Mouse (Mus musculus): Measurements from ENCODE around the gene Sult5a1. TPM values are rescaled to one million over a fixed set of nuclear protein-coding genes. Genes with fewer than 3 reads are reported as not detected.
A peak's percentile ranks its signal among the peaks of the same experiment; 100 is the strongest.
"Not testable (repeated sequence)": the region's sequence is repeated elsewhere in the genome, so short reads cannot be mapped to it uniquely, and the experiment has no call there.

Gene Sult5a1
- 1 to 10 TPM; 2.8 to 3.0 TPM for total RNA-seq (2021)
- long read RNA-seq, experiment 1, partial matches to known transcripts: 1 of 3 reads
- long read RNA-seq, experiment 1, other reads (novel, unspliced or antisense): 0 of 3 reads
- long read RNA-seq, experiment 2: 0 reads

- no peak for DNase-seq
- intact Hi-C loops (cut with DNase I): loop anchor here (2.0 kb wide), 1 partner anchor 51 kb away; no protein-coding TSS in a partner anchor
These were observed at the start of gene Sult5a1 for GRCm38 (mm10) chr8:123157888-123158465. Gene Sult5a1, minus strand, starts transcription at chr8:123158315.

GRCm38 (mm10) chr8:123203571-123203970 lies 45.5 kb upstream of the Sult5a1 start:
- DNase-seq: no peak
- intact Hi-C loops (cut with DNase I): no loop called here

DNA sequence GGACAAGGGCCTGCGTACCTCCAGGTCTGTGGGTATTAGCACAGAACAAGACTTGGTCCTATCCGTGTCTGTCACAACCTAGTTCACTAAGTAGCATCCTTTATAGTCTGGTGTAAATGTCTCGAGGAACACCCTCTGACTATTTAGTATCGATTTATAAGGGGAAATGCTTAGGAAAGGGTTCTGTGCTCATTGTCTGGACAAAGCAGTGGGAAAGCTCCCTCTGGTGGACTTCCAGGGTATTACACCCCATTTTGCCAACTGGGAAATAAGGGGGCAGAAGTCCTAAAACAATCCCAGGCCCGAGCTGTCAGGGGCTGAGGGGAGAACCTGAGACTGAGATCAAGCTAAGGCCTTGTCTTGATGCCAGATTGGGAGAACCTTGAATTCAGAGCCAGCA lies 44.2 kb upstream of the Sult5a1 start:
- peak in 1 of 2 experiments; percentile 58 for DNase-seq
- intact Hi-C loops (cut with DNase I): no loop called here

- intact Hi-C loops (cut with DNase I): loop anchor here (2.0 kb wide), 1 partner anchor 91 kb away; no protein-coding TSS in a partner anchor
- DNase-seq: no peak
These were observed 41.7 kb upstream of the Sult5a1 start for GRCm38 (mm10) chr8:123199864-123200263.

DNA sequence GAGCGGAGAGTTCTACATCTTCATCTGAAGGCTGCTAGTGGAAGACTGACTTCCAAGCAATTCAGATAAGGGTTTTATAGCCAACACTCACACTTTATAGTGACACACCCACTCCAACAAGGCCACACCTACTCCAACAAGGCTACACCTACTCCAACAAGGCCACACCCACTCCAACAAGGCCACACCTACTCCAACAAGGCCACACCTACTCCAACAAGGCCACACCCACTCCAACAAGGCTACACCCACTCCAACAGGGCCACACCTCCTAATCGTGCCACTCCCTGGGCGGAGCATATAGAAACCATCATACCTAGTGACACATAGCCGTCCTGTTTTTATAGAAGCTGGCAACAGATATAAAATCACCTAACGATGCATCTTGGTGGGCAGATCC lies 38.9 kb upstream of the Sult5a1 start:
- intact Hi-C loops (cut with DNase I): not testable (repeated sequence)

DNA sequence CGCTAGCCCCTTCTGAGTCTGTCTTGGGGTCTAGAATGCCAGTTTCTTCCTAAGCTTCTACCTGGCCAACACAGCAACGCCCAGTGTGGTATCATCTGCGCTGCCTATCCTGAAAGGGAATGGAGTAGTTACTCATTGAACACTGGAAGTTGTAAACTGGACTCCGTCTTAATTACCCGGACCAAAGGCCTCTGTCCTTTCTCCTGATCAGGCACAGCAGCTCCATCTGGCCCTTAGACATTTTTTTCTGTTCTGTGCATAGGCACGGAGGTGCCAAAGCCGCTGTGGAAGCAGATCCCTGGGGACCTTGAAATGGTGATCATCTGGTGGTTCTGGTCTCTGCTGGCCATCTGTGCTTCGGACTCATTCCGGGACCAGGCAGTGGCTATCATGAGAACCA lies 35.7 kb upstream of the Sult5a1 start:
- DNase-seq: no peak
- intact Hi-C loops (cut with DNase I): no loop called here

More for the DNA sequence above, 38.9 kb upstream of the Sult5a1 start:
- not testable (repeated sequence) for DNase-seq

- peak in 1 of 2 experiments; percentile 2 for DNase-seq
- intact Hi-C loops (cut with DNase I): no loop called here
These were observed 33.8 kb upstream of the Sult5a1 start for GRCm38 (mm10) chr8:123191908-123192307.

DNA sequence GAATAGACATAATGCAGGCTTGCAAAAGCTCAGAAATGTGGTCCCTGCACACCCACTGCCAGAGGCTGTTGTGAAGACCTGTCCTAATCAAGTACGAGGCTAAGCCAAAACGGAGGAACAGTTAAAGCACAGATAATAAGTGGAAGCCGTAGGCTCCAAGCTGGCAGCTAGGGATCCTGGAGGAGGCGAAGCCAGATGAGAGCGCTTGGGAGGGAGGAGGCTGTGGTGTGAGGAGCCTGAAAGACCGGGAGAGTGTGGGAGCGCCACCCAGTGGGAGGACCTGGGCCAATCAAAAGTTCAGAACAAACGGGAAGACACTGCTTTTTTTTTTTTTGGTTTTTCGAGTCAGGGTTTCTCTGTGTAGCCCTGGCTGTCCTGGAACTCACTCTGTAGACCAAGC lies 32.6 kb upstream of the Sult5a1 start:
- intact Hi-C loops (cut with DNase I): no loop called here
- peak; percentile 72 to 84 for DNase-seq

DNA sequence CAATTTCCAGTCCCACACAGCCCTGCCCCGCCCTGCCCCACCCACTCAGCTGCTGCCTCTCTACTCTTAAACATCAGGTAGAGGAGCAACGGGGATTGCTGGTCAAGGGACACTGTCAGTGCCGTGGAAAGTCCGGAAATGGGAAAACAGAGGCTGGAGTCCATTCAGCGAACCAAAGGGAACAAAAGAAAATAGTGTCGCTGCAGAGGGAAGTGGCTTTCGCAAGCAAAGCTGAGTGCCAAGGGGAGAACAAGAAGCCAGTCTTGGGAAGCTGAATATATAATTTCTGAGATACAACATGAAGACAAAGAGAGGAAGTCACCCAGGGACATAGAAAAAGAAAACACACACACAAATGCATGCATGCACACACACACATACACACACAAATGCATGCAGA lies 30.7 kb upstream of the Sult5a1 start:
- DNase-seq: no peak
- intact Hi-C loops (cut with DNase I): loop anchor here (5.0 to 10.0 kb wide), 2 partner anchors 42 to 294 kb away; no protein-coding TSS in a partner anchor

DNA sequence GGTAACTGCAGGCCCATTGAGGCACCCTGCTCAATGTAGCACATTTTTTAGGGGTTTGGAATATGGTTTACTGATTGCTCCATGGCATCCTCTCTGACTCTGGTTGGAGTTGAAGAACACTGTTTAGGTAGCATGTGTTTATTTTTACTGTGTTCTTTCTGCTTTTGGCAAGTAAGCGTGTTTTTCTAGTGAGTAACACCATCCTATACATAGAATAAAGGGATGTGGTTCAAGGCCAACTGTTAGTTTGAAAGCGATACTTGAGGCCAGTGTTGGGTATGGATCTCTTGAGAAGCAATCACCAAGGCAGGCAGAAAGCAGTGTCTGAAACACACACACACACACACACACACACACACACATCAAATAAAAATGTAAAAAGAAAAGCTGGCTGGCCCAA lies 29.9 kb upstream of the Sult5a1 start:
- intact Hi-C loops (cut with DNase I): loop anchor here (5.0 to 10.0 kb wide), 2 partner anchors 41 to 293 kb away; no protein-coding TSS in a partner anchor
- DNase-seq: no peak

DNA sequence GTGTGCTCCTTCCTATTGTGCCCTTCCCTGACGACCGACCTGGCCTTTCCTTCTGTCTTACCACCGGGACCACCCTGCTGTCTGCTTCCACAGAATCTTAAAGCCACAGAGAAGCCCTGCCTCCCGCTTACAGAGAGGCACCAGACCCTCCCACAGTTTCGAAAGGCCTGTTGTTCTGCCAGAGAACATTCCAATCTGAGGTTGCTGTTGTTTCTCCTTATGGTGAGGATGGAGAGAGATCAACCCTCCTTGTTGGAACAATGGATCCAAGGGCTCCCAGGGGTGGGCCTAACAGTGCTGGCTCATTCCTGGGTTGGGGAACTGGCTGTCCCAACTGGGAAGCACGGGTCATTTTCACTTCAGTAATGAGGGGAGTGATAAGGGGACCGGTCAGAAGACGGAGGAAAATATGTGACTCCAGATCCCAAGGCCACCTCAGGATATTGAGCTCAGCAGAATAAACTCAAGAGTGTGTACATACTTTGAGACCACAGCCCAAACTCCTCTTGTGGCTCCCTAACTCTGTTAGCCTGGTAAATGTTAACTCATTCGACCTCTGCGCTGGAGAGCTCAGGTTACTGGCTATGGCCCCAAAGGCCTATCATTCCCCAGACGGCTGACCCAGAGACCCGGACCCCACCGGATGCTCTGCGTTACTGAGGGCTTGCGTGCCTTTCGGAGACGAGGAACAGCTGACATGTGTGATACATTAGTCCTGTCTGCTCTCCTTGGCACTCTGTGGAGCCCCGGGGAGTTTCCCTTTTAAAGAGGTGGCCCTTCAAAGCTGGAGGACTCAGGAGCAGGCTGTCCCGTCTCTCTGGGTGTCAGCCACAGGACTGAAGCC lies 27.7 kb upstream of the Sult5a1 start, which contains the start of gene Dpep1:
Gene Dpep1, plus strand, starts transcription at position 677 of the 844 bp plus-strand sequence.
- peak; percentile 47 to 66 for DNase-seq
- intact Hi-C loops (cut with DNase I): loop anchor here (5.0 to 10.0 kb wide), 2 partner anchors 38 to 291 kb away; no protein-coding TSS in a partner anchor

- DNase-seq: peak; percentile 53 to 68
- intact Hi-C loops (cut with DNase I): loop anchor here (10.0 kb wide), 1 partner anchor 287 kb away; no protein-coding TSS in a partner anchor
These were observed 23.3 kb upstream of the Sult5a1 start for GRCm38 (mm10) chr8:123181391-123181790.

DNA sequence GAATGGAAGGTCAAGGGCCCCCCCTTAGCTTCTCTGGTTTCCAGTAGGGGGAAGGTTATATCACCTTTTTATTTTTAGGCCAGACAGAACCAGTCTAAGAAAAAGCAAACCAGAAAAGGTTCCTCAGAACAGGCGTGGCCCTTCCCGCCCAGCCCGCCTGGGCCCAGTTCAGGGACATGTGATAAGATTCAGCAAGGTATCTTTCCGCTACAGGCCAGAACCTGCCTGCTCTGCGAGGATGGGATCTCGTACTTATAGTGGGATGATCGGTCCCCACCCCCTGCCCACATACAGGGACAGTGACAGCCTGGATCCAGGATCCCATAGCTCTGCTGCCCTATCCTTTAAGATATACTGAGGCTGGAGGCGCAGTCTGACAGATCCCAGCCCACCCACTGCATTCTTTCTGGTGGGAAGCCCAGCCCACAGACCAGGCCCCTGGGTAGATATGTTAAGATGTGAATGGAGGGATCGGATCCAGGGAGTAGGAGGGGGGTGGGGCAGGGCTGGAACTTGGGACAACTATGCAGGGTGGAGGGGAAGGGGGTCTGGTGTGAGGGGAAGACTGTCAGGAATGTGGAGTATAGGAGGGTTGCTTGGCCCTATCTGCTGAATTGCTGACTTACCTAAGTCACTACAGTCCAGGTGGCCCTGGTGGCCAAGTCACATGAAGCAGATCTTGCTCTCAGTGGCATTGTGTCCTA lies 1.9 kb downstream of the Sult5a1 start:
- DNase-seq: no peak
- intact Hi-C loops (cut with DNase I): loop anchor here (2.0 kb wide), 1 partner anchor 49 kb away; no protein-coding TSS in a partner anchor

DNA sequence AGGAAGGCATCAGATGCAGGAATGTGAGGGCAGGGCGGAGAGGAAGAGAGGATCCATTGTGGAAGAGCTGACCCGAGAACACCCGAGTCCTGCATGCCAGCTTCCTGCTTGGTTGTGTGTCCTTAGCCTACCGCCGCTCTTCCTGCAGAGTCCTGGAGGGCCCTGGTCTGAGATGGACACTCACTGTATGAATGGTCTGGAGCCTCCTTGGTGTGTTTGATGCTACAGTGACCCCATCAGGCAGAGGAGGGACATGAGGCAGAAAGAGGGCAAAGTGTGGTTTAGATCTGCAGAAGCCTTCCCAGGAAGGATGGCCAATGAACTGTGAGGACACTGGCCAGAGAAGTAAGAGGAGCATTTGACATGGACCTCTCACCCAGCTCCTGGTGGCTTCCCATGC lies 2.9 kb downstream of the Sult5a1 start:
- intact Hi-C loops (cut with DNase I): no loop called here
- no peak for DNase-seq

GRCm38 (mm10) chr8:123150737-123151171 lies 7.4 kb downstream of the Sult5a1 start:
- intact Hi-C loops (cut with DNase I): no loop called here

DNA sequence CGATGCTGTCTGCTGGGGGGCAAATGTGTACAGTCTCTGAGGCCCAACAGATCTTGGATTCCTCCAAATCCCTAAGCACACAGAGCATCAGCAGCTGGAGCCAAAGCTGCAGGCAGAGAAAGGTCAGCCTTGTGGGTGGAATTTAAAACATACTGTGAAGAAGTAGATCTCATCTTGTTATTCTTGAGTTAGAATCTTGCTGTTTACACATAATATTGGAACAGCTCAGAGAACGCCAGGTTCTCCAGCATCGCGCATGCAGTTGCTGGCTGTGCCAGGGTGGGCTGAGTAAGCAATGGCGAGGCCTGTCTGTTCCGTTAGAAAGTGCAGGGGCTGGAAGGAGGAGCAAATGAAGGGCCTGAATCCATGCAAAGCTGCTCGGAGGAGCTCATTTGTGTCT lies 11.7 kb downstream of the Sult5a1 start:
- intact Hi-C loops (cut with DNase I): loop anchor here (5.0 kb wide), 1 partner anchor 41 kb away; the partner anchor contains the start of gene Dpep1
- DNase-seq: peak in 1 of 2 experiments; percentile 37

More at GRCm38 (mm10) chr8:123150737-123151171, 7.4 kb downstream of the Sult5a1 start:
- DNase-seq: no peak

- peak; percentile 40 to 73 for DNase-seq
- intact Hi-C loops (cut with DNase I): loop anchor here (5.0 kb wide), 1 partner anchor 42 kb away; the partner anchor contains the start of gene Dpep1
These were observed 12.8 kb downstream of the Sult5a1 start for GRCm38 (mm10) chr8:123145279-123145678.

DNA sequence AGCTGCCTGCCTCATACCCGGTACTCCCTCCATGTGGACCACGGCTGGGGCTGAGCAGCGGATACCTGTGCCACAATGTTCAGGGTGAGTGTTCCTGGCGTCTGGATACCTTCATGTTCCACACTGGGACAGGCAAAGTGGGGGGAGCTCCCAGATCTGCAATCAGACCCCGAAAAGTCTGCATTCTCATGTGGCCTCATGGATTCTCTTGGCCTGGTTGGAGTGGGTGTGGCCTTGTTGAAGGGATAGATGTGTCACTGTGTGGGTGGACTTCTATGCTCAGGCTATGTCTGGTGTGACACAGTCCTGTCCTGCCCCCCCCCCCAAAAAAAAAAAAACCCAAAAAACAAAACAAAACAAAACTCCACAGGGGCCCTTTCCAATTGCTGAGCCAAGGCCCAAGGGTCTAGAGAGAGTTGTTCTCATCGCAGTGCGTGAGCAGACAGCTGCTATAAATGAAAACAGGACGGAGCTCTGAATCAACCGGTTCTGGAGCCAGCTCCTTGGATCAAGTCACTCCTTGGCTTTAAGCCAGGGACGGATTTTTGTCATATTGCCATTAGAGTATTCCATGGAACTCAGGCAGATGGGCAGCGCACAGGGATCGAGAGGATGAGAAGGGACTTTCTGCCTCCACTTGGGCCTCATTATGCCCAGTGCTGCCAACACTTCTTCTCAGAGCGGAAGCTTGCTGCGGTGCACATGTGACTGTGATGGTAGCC lies 16.2 kb downstream of the Sult5a1 start:
- DNase-seq: peak; percentile 56 to 83
- intact Hi-C loops (cut with DNase I): no loop called here

- no peak for DNase-seq
- intact Hi-C loops (cut with DNase I): no loop called here
These were observed 19.4 kb downstream of the Sult5a1 start for GRCm38 (mm10) chr8:123138741-123139140.
